Mouse (Mus musculus) layer of hippocampus, adult 2 months (tissue): ENCODE results near the gene Arf6. TPM values are rescaled to one million over a fixed set of nuclear protein-coding genes. Genes with fewer than 3 reads are reported as not detected.
"Not testable (repeated sequence)": the region's sequence is repeated elsewhere in the genome, so short reads cannot be mapped to it uniquely, and the experiment has no call there.

Source experiments
- DNase-seq, 2 experiments: peaks; one replicate each; pipeline ENCODE4 v3.0.0; 2022; ENCODE audit warnings: low spot score in 2 of 2
- H3K27ac ChIP-seq: fragments of 200-600 bp; 2 replicates; pipeline ENCODE4 v1.8.1; 2022
- H3K4me3 ChIP-seq: fragments of 200-600 bp; 2 replicates; pipeline ENCODE4 v1.8.1; 2022; ENCODE audit warnings: mild to moderate bottlenecking
- CTCF ChIP-seq: fragments of 200-600 bp; conservative IDR thresholded peaks from 2 replicates; pipeline ENCODE4 v1.8.1; 2022; ENCODE audit warnings: antibody characterized with exemption, mild to moderate bottlenecking, moderate library complexity
- total RNA-seq, 2 experiments: library from RNA; stranded (reverse); gene quantifications; 2 replicates each; pipeline ENCODE4 v1.2.3; 2021

The Arf6 gene
- total RNA-seq, 2 experiments from 2014 or later, result 50.1 to 50.3 TPM

DNA sequence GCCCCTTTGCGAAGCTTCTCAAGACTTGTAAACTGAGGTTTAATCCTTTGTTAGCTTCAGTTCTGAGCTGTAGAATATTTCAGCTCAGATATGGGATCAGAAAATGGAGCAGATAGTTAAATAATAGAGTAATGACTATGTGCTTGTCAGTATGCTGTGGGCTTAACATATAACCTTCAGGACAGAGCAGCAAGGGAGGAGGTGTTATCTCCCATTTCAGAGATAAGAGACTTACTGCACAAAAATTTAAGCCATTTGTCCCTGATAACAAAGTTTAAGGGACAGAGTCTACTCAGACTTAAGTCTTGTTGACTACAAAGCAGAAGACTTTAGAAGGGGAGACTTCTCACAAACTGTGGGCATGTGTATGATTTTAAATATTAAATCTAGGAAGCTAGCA lies 10.9 kb downstream of the Arf6 start:
- Histone ChIP-seq H3K27ac (no peak overlapping the region), H3K4me3 (no peak overlapping the region)
- DNase-seq, result no peak
- TF ChIP-seq CTCF, result no peak

GRCm38 (mm10) chr12:69384606-69385005 lies 12.7 kb downstream of the Arf6 start:
- Histone ChIP-seq H3K27ac (no peak overlapping the region), H3K4me3 (no peak overlapping the region)
- DNase-seq, result no peak
- no peak for TF ChIP-seq CTCF

DNA sequence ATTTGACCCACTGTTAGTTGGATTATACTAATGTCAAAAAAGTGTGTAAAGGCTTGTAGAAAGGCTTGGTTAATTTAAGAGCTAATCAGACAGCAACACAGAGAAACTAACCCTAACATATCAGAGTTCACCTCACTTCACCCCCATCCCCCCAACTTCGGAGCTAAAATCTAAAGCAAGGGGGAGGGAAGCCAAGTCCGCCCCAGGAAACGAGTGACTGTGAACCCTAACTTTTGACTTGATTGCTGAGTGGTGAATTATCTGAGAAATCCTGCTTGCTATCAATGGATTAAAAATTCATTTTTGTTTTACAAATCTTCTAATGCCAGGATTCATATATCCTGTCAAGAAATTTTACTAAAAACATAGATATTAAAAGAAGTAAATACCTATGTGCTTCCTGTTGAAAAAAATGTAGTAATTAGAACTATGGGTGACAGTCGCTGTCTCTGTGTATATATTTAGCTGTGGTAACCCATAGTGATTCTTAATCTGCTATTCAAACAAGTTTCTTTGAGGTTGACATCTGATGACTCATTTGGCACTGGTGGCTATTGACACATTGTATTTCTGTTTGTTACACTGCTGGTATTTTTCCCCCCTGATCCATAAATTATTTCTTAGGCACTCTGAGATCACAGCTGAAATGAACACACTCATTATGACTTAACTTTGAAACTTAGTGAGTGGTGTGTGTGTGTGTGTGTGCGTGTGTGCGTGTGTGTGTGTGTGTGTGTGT lies 13.8 kb downstream of the Arf6 start:
- no peak for TF ChIP-seq CTCF
- Histone ChIP-seq H3K27ac (no peak overlapping the region), H3K4me3 (no peak overlapping the region)
- no peak for DNase-seq

DNA sequence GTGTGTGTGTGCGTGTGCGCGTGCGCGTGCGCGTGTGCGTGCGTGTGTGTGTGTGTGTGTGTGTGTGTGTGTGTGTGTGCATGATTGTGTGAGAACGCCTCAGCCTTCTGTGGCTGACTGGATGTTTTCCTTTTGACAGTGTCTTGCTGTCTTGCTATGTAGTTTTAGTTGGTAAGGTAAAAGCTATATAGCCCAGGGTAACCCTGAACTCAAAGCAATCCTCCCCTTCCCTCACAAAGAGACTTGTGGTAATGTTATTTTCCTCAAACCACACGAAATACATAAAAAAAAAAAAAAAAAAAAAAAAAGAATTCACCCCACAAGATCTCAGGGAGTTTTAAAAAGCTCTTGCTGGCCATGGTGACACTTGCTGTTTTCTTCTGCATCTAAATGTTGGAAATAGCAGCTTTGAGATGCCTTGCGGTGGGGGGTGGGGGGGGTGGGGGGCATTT lies 14.4 kb downstream of the Arf6 start:
- not testable (repeated sequence) for H3K4me3 ChIP-seq, H3K27ac ChIP-seq, DNase-seq

DNA sequence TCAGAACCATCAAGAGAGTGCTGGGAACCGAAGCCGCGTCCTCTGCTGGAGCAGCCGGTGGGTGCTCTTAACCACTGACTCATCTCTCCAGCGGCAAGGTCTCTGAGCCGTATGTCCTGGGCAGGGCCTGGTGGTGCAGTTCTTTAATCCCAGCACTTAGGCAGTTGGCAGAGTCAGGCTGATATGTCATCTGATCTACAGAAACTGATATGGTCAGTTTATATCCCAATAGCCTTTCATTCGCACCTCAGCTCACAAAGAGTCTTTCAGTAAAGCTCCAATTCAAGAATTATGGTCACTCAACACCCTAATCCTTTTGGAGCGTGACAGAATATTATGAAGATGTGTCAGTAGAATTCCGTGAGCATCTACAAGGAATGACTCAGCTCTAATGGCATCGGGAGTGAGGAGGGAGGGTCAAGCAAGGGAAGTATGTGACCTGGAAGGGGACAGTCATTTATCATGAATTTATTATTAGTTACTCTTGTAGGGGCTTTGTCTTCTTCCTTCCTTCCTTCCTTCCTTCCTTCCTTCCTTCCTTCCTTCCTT lies 16.4 kb downstream of the Arf6 start:
- Histone ChIP-seq H3K27ac (no peak overlapping the region), H3K4me3 (no peak overlapping the region)
- no peak for TF ChIP-seq CTCF
- no peak for DNase-seq

DNA sequence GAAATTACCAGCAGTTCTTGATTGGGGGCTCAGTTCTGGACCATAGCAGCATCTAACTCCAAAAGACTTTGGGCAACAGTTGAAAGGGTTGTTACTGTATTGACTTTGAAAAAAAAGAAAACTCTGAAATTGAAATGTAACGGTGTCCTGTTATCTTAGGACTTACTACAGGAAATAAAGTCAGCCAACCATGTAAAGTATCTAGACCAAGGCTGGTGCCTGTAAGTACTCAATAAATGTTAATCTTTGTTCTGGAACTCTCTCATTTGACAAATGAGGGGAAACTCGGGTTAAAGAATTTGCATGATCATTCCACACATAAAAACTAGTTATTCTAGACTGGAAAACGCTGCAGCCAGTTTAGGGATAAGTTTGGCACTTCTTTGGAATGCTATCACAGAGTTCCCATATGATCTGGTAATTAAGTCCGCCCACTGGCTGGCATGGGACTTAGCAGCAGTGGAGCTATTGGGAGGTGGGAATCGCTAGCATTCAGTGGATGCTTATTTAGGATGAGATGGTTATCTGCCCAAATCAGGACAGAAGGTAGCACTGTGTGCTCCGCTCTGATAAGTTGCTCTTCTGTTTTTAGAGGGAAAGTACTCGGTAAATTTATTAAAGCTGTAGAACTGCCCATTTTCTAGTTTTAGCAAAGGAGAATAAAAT lies 17.5 kb downstream of the Arf6 start:
- TF ChIP-seq CTCF, result no peak
- DNase-seq, result peak; percentile 15 to 39
- no peak overlapping the region for H3K27ac ChIP-seq
- H3K4me3 ChIP-seq, result no peak overlapping the region

- Histone ChIP-seq H3K27ac (no peak overlapping the region), H3K4me3 (no peak overlapping the region)
- TF ChIP-seq CTCF, result no peak
- DNase-seq, result no peak
Observed at GRCm38 (mm10) chr12:69390000-69390698, 18.2 kb downstream of the Arf6 start.

DNA sequence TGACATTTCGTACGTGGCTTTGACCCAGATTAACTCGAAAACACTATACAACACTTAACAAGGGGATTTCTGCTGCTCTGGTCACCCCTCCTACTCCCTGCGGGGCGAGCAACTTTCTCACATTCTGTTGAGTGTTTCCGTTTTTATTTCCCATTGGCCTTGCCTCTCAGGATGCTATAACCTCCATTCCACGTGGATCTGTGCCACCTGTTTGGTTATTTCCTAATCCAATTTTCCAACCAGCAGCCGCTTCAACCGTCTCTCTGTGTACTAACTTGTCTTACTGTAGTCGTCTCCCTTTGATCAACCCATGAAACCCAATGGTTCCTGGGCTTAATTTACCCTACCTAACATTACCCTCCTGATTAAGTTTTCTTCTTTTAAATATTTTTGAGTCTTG lies 21.1 kb downstream of the Arf6 start:
- TF ChIP-seq CTCF, result no peak
- DNase-seq, result no peak
- no peak overlapping the region for H3K27ac ChIP-seq

GRCm38 (mm10) chr12:69394456-69394855 lies 22.5 kb downstream of the Arf6 start:
- Histone ChIP-seq H3K27ac (no peak overlapping the region), H3K4me3 (no peak overlapping the region)
- no peak for TF ChIP-seq CTCF
- DNase-seq, result no peak

More for the DNA sequence above, 21.1 kb downstream of the Arf6 start:
- H3K4me3 ChIP-seq, result no peak overlapping the region

- no peak overlapping the region for H3K27ac ChIP-seq
- H3K4me3 ChIP-seq, result no peak overlapping the region
- no peak for TF ChIP-seq CTCF
- no peak for DNase-seq
Observed at GRCm38 (mm10) chr12:69400367-69400766, 28.4 kb downstream of the Arf6 start.

DNA sequence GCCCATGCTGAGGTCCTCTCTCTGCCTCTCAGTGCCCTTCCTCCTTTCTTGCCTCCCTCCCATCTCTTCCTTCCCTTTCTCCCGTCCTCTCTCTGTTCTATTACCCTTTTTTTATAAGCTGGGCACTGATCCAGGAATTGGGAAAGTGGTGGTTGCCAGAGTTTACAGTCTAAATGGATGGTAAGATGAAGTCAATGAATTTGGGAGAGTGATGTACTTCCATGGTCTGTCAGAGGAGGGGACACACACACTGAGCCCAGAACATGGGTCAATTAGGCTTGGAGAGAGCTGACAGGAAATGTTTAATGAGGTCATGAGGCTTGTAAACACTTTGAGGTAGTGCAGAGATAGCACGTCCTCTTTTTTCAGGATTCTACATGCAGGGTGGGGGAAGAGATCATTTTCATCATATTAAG lies 28.9 kb downstream of the Arf6 start:
- H3K4me3 ChIP-seq, result no peak overlapping the region
- TF ChIP-seq CTCF, result no peak
- no peak for DNase-seq
- H3K27ac ChIP-seq, result no peak overlapping the region

GRCm38 (mm10) chr12:69402100-69402499 lies 30.1 kb downstream of the Arf6 start:
- DNase-seq, result no peak
- no peak overlapping the region for H3K27ac ChIP-seq
- no peak for TF ChIP-seq CTCF
- no peak overlapping the region for H3K4me3 ChIP-seq

- DNase-seq, result no peak
- TF ChIP-seq CTCF, result no peak
- Histone ChIP-seq H3K27ac (no peak overlapping the region), H3K4me3 (no peak overlapping the region)
Observed at GRCm38 (mm10) chr12:69402594-69403167, 30.7 kb downstream of the Arf6 start.
